Mouse (Mus musculus) forebrain, embryonic 11.5 days (tissue): Measurements from ENCODE around the gene Maml3. TPM values are rescaled to one million over a fixed set of nuclear protein-coding genes. Genes with fewer than 3 reads are reported as not detected.

Experiments
- ATAC-seq: fragments of 200-750 bp; cut with Nextera tagmentation; replicated peaks from 2 replicates; pipeline ENCODE4 v1.8.0; 2017; ENCODE audit warnings: moderate TSS enrichment; ENCODE audit not compliant: low FRiP score
- DNase-seq: peaks from one replicate; pipeline ENCODE4 v3.0.0-alpha.2; 2017; ENCODE audit warnings: low spot score
- H3K27ac ChIP-seq: fragments of 300-500 bp; sonication (generic); 2 replicates; pipeline ENCODE4 v1.5.1; 2014; ENCODE audit warnings: low read depth, low read length
- H3K27me3 ChIP-seq: fragments of 300-500 bp; sonication (generic); 2 replicates; pipeline ENCODE4 v1.6.1; 2014; ENCODE audit warnings: mild to moderate bottlenecking, low read length, mixed read lengths; ENCODE audit not compliant: control insufficient read depth, insufficient read depth
- H3K36me3 ChIP-seq: fragments of 300-500 bp; sonication (generic); 2 replicates; pipeline ENCODE4 v1.6.1; 2014; ENCODE audit warnings: mild to moderate bottlenecking, low read length, moderate library complexity, mixed read lengths; ENCODE audit not compliant: control insufficient read depth, insufficient read depth
- H3K4me1 ChIP-seq: fragments of 300-500 bp; sonication (generic); replicated peaks from 2 replicates; pipeline ENCODE4 v1.6.1; 2014; ENCODE audit warnings: low read length, mixed read lengths; ENCODE audit not compliant: control insufficient read depth, insufficient read depth
- H3K4me2 ChIP-seq: fragments of 300-500 bp; sonication (generic); 2 replicates; pipeline ENCODE4 v1.6.1; 2014; ENCODE audit warnings: low read depth, mild to moderate bottlenecking, low read length, moderate library complexity, mixed read lengths; ENCODE audit not compliant: severe bottlenecking
- H3K4me3 ChIP-seq: fragments of 300-500 bp; sonication (generic); 2 replicates; pipeline ENCODE4 v1.5.1; 2014; ENCODE audit warnings: low read depth, low read length
- H3K9ac ChIP-seq: fragments of 300-500 bp; sonication (generic); 2 replicates; pipeline ENCODE4 v1.6.1; 2014; ENCODE audit warnings: low read length
- H3K9me3 ChIP-seq: fragments of 300-500 bp; sonication (generic); 2 replicates; pipeline ENCODE4 v1.6.1; 2016; ENCODE audit warnings: low read length, mixed read lengths; ENCODE audit not compliant: control insufficient read depth
- WGBS: fragments of 180-500 bp; shearing (Covaris S2); extraction: QIAGEN DNeasy Blood & Tissue Kit; methylation state at CpG from one replicate; pipeline ENCODE4 v1.1.7; 2014; 5-methylcytosine and 5-hydroxymethylcytosine counted together
- polyA plus RNA-seq: library from polyadenylated mRNA; unstranded; fragments of >200 nt; fragmentation: Nextera tagmentation; extraction: Ambion mirVana; gene quantifications from 2 replicates; pipeline ENCODE4 v1.2.1, GENCODE M21; 2014

The Maml3 gene
- polyA plus RNA-seq, 1 experiment from 2014 or later, result 7.5 TPM

GRCm38 (mm10) chr3:51832985-51833384 lies 271.9 kb downstream of the Maml3 start:
- H3K27ac ChIP-seq, result no peak overlapping the region
- ATAC-seq, result 0 out of 2 replicates have a peak, but pooled peaks have one; percentile 33

GRCm38 (mm10) chr3:51830821-51831429 lies 274.0 kb downstream of the Maml3 start:
- Histone ChIP-seq H3K4me1 (0 out of 2 replicates have a peak, but pooled peaks cover 2% of the 10 kb centered on the region), H3K9me3 (no peaks in the 10 kb centered on the region; the same call in 1 of the 2 replicates), H3K4me2 (no peak overlapping the region), H3K27ac (no peak overlapping the region), H3K4me3 (no peak overlapping the region), H3K27me3 (no peaks in the 10 kb centered on the region), H3K9ac (no peak overlapping the region), H3K36me3 (no peaks in the 10 kb centered on the region)
- ATAC-seq, result no peak
- no peak for DNase-seq
- WGBS, result 93% methylated on average over 9 of the region's 9 CpGs

More at GRCm38 (mm10) chr3:51832985-51833384, 271.9 kb downstream of the Maml3 start:
- Histone ChIP-seq H3K27me3 (no peaks in the 10 kb centered on the region), H3K4me2 (no peak overlapping the region), H3K4me3 (no peak overlapping the region), H3K9ac (no peak overlapping the region), H3K36me3 (no peaks in the 10 kb centered on the region), H3K9me3 (no peaks in the 10 kb centered on the region; the same call in 1 of the 2 replicates), H3K4me1 (0 out of 2 replicates have a peak, but pooled peaks cover 2% of the 10 kb centered on the region)
- 62% methylated on average over 15 of the region's 15 CpGs for WGBS
- DNase-seq, result no peak

- H3K27ac ChIP-seq, result no peak overlapping the region
- DNase-seq (no peak), ATAC-seq (no peak)
- no peaks in the 10 kb centered on the region for H3K4me1 ChIP-seq
- H3K4me3 ChIP-seq, result no peak overlapping the region
- no peak overlapping the region for H3K9ac ChIP-seq
- H3K36me3 ChIP-seq, result no peaks in the 10 kb centered on the region
- H3K4me2 ChIP-seq, result no peak overlapping the region
- H3K9me3 ChIP-seq, result no peaks in the 10 kb centered on the region
- WGBS, result 86% methylated on average over 10 of the region's 10 CpGs
- no peaks in the 10 kb centered on the region for H3K27me3 ChIP-seq
Observed at GRCm38 (mm10) chr3:51825530-51825929, 279.3 kb downstream of the Maml3 start.

GRCm38 (mm10) chr3:51824506-51824905 lies 280.4 kb downstream of the Maml3 start:
- H3K9me3 ChIP-seq, result no peaks in the 10 kb centered on the region

GRCm38 (mm10) chr3:51821551-51821950 lies 283.3 kb downstream of the Maml3 start:
- Histone ChIP-seq H3K9me3 (no peaks in the 10 kb centered on the region), H3K27me3 (no peaks in the 10 kb centered on the region), H3K36me3 (no peaks in the 10 kb centered on the region), H3K4me2 (no peak overlapping the region), H3K4me3 (no peak overlapping the region), H3K9ac (no peak overlapping the region), H3K4me1 (peaks cover 8% of the 10 kb centered on the region; the same call in 1 of the 2 replicates), H3K27ac (no peak overlapping the region)
- no peak for ATAC-seq
- 92% methylated on average over 10 of the region's 10 CpGs for WGBS
- no peak for DNase-seq

More at GRCm38 (mm10) chr3:51824506-51824905, 280.4 kb downstream of the Maml3 start:
- no peak overlapping the region for H3K4me2 ChIP-seq
- H3K27ac ChIP-seq, result no peak overlapping the region
- no peak overlapping the region for H3K4me3 ChIP-seq
- H3K9ac ChIP-seq, result no peak overlapping the region
- ATAC-seq (no peak), DNase-seq (no peak)
- H3K36me3 ChIP-seq, result no peaks in the 10 kb centered on the region
- 93% methylated on average over 9 of the region's 9 CpGs for WGBS
- no peaks in the 10 kb centered on the region for H3K4me1 ChIP-seq
- H3K27me3 ChIP-seq, result no peaks in the 10 kb centered on the region

GRCm38 (mm10) chr3:51819109-51819508 lies 285.8 kb downstream of the Maml3 start:
- Histone ChIP-seq H3K4me3 (no peak overlapping the region), H3K9me3 (no peaks in the 10 kb centered on the region), H3K4me2 (no peak overlapping the region), H3K36me3 (no peaks in the 10 kb centered on the region), H3K9ac (no peak overlapping the region), H3K4me1 (peaks cover 8% of the 10 kb centered on the region; the same call in 1 of the 2 replicates), H3K27me3 (no peaks in the 10 kb centered on the region), H3K27ac (no peak overlapping the region)
- WGBS, result 82% methylated on average over 7 of the region's 7 CpGs
- ATAC-seq, result no peak
- DNase-seq, result no peak

GRCm38 (mm10) chr3:51817919-51818318 lies 287.0 kb downstream of the Maml3 start:
- peak overlapping the region; percentile 16 for H3K4me2 ChIP-seq
- no peak overlapping the region for H3K4me3 ChIP-seq

GRCm38 (mm10) chr3:51817329-51817728 lies 287.5 kb downstream of the Maml3 start:
- Histone ChIP-seq H3K36me3 (no peaks in the 10 kb centered on the region), H3K4me3 (no peak overlapping the region), H3K9me3 (no peaks in the 10 kb centered on the region), H3K9ac (no peak overlapping the region), H3K4me1 (peaks cover 8% of the 10 kb centered on the region; the same call in 1 of the 2 replicates), H3K27ac (no peak overlapping the region), H3K27me3 (no peaks in the 10 kb centered on the region; the same call in 1 of the 2 replicates), H3K4me2 (peak overlapping the region; percentile 13; the same call in 1 of the 2 replicates)
- DNase-seq, result no peak
- peak; percentile 27; the same call in 1 of the 2 replicates for ATAC-seq
- 52% methylated on average over 6 of the region's 6 CpGs for WGBS

More at GRCm38 (mm10) chr3:51817919-51818318, 287.0 kb downstream of the Maml3 start:
- no peaks in the 10 kb centered on the region for H3K9me3 ChIP-seq
- DNase-seq, result no peak
- H3K27me3 ChIP-seq, result no peaks in the 10 kb centered on the region
- WGBS, result 34% methylated on average over 15 of the region's 15 CpGs
- H3K27ac ChIP-seq, result no peak overlapping the region
- peaks cover 8% of the 10 kb centered on the region; the same call in 1 of the 2 replicates for H3K4me1 ChIP-seq
- no peak for ATAC-seq
- no peak overlapping the region for H3K9ac ChIP-seq
- H3K36me3 ChIP-seq, result no peaks in the 10 kb centered on the region
